Mouse (Mus musculus) MEL (cell line): ENCODE measurements at regions not wholly inside any gene's neighbourhood (a gene's known extent, or its start where the extent isn't known, plus 50 kb on each side); places are given as distances from the start of the nearest gene placed in this dataset.

ENCODE experiments used
- DNase-seq: peaks from one replicate; pipeline ENCODE4 v3.0.0; 2011; ENCODE audit warnings: low read depth, low spot score
- H3K27ac ChIP-seq: 2 replicates; pipeline ENCODE4 v1.5.1; 2012; ENCODE audit warnings: low read depth, mild to moderate bottlenecking, control low read depth, low read length, moderate library complexity; ENCODE audit not compliant: control insufficient read depth
- H3K27me3 ChIP-seq, 2 experiments: fragments of 150-350 bp in 1 of 2; sonication (generic) in 1 of 2; 2 replicates each; pipeline ENCODE4 v1.6.1; 2012; ENCODE audit warnings: low read length in 2 of 2, mild to moderate bottlenecking in 2 of 2, improper control_type of control experiment in 1 of 2, moderate library complexity in 1 of 2; ENCODE audit not compliant: insufficient read depth in 2 of 2, control insufficient read depth in 1 of 2
- H3K36me3 ChIP-seq, 2 experiments: 2 replicates each; pipeline ENCODE4 v1.6.1; 2012 to 2014; ENCODE audit warnings: low read length in 2 of 2, improper control_type of control experiment in 1 of 2, inconsistent platforms in 1 of 2, mild to moderate bottlenecking in 1 of 2; ENCODE audit not compliant: insufficient read depth in 2 of 2, control insufficient read depth in 1 of 2
- H3K4me1 ChIP-seq, 2 experiments: fragments of 150-350 bp in 1 of 2; sonication (generic) in 1 of 2; 2 replicates each; pipeline ENCODE4 v1.6.1; 2012; ENCODE audit warnings: low read length in 2 of 2, improper control_type of control experiment in 1 of 2, mild to moderate bottlenecking in 1 of 2; ENCODE audit not compliant: insufficient read depth in 2 of 2, control insufficient read depth in 1 of 2
- H3K4me3 ChIP-seq, 2 experiments: fragments of 150-350 bp in 1 of 2; sonication (generic) in 1 of 2; 2 replicates each; pipeline ENCODE4 v1.5.1; 2012; ENCODE audit warnings: low read depth in 2 of 2, low read length in 2 of 2, mild to moderate bottlenecking in 2 of 2, moderate library complexity in 2 of 2, control low read depth in 1 of 2, improper control_type of control experiment in 1 of 2; ENCODE audit not compliant: control insufficient read depth in 1 of 2, insufficient read depth in 1 of 2
- H3K79me2 ChIP-seq: 2 replicates; pipeline ENCODE4 v1.6.1; 2012; ENCODE audit warnings: mild to moderate bottlenecking, low read length, moderate library complexity; ENCODE audit not compliant: control insufficient read depth, poor library complexity, insufficient read depth
- H3K9ac ChIP-seq: 2 replicates; pipeline ENCODE4 v1.6.1; 2012; ENCODE audit warnings: low read depth, mild to moderate bottlenecking, control low read depth, low read length, moderate library complexity; ENCODE audit not compliant: control insufficient read depth, poor library complexity, severe bottlenecking
- H3K9me3 ChIP-seq: fragments of 150-350 bp; sonication (generic); replicated peaks from 2 replicates; pipeline ENCODE4 v1.6.1; 2012; ENCODE audit warnings: mild to moderate bottlenecking, low read length, improper control_type of control experiment, moderate library complexity; ENCODE audit not compliant: insufficient read depth
- CHD1 ChIP-seq: IDR thresholded peaks from 2 replicates; pipeline ENCODE4 v1.6.1; 2012; ENCODE audit warnings: low read depth, mild to moderate bottlenecking, inconsistent platforms, low read length, improper control_type of control experiment
- CHD2 ChIP-seq: IDR thresholded peaks from 2 replicates; pipeline ENCODE4 v1.6.1; 2011; ENCODE audit warnings: low read length, improper control_type of control experiment
- CTCF ChIP-seq, 3 experiments: IDR thresholded peaks in 2 of 3; conservative IDR thresholded peaks in 1 of 3; 2 replicates each; pipeline ENCODE4 v1.5.1; 2011 to 2012; ENCODE audit warnings: low read length in 3 of 3, low read depth in 2 of 3, mild to moderate bottlenecking in 2 of 3, improper control_type of control experiment in 1 of 3, inconsistent platforms in 1 of 3, mixed read lengths in 1 of 3, moderate library complexity in 1 of 3; ENCODE audit not compliant: control insufficient read depth in 1 of 3, insufficient read depth in 1 of 3, poor library complexity in 1 of 3, severe bottlenecking in 1 of 3
- EP300 ChIP-seq, 2 experiments: IDR thresholded peaks; 2 replicates each; pipeline ENCODE4 v1.6.1; 2011; ENCODE audit warnings: improper control_type of control experiment in 2 of 2, low read length in 2 of 2, low read depth in 1 of 2, mild to moderate bottlenecking in 1 of 2
- ETS1 ChIP-seq: IDR thresholded peaks from 2 replicates; pipeline ENCODE4 v1.6.1; 2012; ENCODE audit warnings: low read depth, mild to moderate bottlenecking, inconsistent platforms, low read length, improper control_type of control experiment, moderate library complexity
- GATA1 ChIP-seq: IDR thresholded peaks from 2 replicates; pipeline ENCODE4 v1.6.1; 2011; ENCODE audit warnings: low read depth, low read length, improper control_type of control experiment
- HCFC1 ChIP-seq: IDR thresholded peaks from 2 replicates; pipeline ENCODE4 v1.6.1; 2012; ENCODE audit warnings: low read depth, mild to moderate bottlenecking, inconsistent platforms, low read length, improper control_type of control experiment, moderate library complexity
- JUND ChIP-seq: IDR thresholded peaks from 2 replicates; pipeline ENCODE4 v1.6.1; 2011; ENCODE audit warnings: low read depth, mild to moderate bottlenecking, improper control_type of control experiment, low read length
- KAT2A ChIP-seq: conservative IDR thresholded peaks from 2 replicates; pipeline ENCODE4 v1.6.1; 2012; ENCODE audit warnings: low read depth, low read length, improper control_type of control experiment, inconsistent platforms
- MAFK ChIP-seq: IDR thresholded peaks from 2 replicates; pipeline ENCODE4 v1.6.1; 2011; ENCODE audit warnings: low read depth, mild to moderate bottlenecking, low read length, improper control_type of control experiment, borderline replicate concordance
- MAX ChIP-seq: IDR thresholded peaks from 2 replicates; pipeline ENCODE4 v1.6.1; 2011; ENCODE audit warnings: low read length, improper control_type of control experiment
- MAZ ChIP-seq: IDR thresholded peaks from 2 replicates; pipeline ENCODE4 v1.6.1; 2012; ENCODE audit warnings: low read depth, mild to moderate bottlenecking, inconsistent platforms, low read length, improper control_type of control experiment
- MEF2A ChIP-seq: IDR thresholded peaks from 2 replicates; pipeline ENCODE4 v1.6.1; 2014; ENCODE audit warnings: low read depth, mild to moderate bottlenecking, inconsistent platforms, low read length, improper control_type of control experiment; ENCODE audit not compliant: poor library complexity, insufficient replicate concordance, severe bottlenecking; ENCODE audit errors: extremely low read depth
- MXI1 ChIP-seq: IDR thresholded peaks from 2 replicates; pipeline ENCODE4 v1.6.1; 2011; ENCODE audit warnings: mild to moderate bottlenecking, low read depth, low read length, improper control_type of control experiment
- MYB ChIP-seq: IDR thresholded peaks from 2 replicates; pipeline ENCODE4 v1.6.1; 2011; ENCODE audit warnings: mild to moderate bottlenecking, low read depth, low read length, improper control_type of control experiment
- MYC ChIP-seq: IDR thresholded peaks from 2 replicates; pipeline ENCODE4 v1.6.1; 2011; ENCODE audit warnings: low read depth, mild to moderate bottlenecking, low read length, improper control_type of control experiment, moderate library complexity
- NELFE ChIP-seq: IDR thresholded peaks from 2 replicates; pipeline ENCODE4 v1.6.1; 2011; ENCODE audit warnings: low read depth, low read length, improper control_type of control experiment
- NRF1 ChIP-seq: IDR thresholded peaks from 2 replicates; pipeline ENCODE4 v1.6.1; 2014; ENCODE audit warnings: low read depth, mild to moderate bottlenecking, inconsistent platforms, low read length, improper control_type of control experiment, moderate library complexity; ENCODE audit not compliant: poor library complexity, insufficient read depth, severe bottlenecking
- POLR2A ChIP-seq, 2 experiments: IDR thresholded peaks; 2 replicates each; pipeline ENCODE4 v1.6.1; 2011 to 2012; ENCODE audit warnings: low read length in 2 of 2, mild to moderate bottlenecking in 2 of 2, control low read depth in 1 of 2, improper control_type of control experiment in 1 of 2, low read depth in 1 of 2, moderate library complexity in 1 of 2; ENCODE audit not compliant: control insufficient read depth in 1 of 2, insufficient read depth in 1 of 2, poor library complexity in 1 of 2
- POLR2AphosphoS2 ChIP-seq: IDR thresholded peaks from 2 replicates; pipeline ENCODE4 v1.6.1; 2011; ENCODE audit warnings: low read length, improper control_type of control experiment
- POLR2AphosphoS5 ChIP-seq: IDR thresholded peaks from 2 replicates; pipeline ENCODE4 v1.6.1; 2012; ENCODE audit warnings: low read depth, borderline replicate concordance, mild to moderate bottlenecking, inconsistent platforms, low read length, moderate library complexity, mixed read lengths
- RCOR1 ChIP-seq: IDR thresholded peaks from 2 replicates; pipeline ENCODE4 v1.6.1; 2012; ENCODE audit warnings: low read depth, mild to moderate bottlenecking, inconsistent platforms, low read length, improper control_type of control experiment
- SIN3A ChIP-seq: IDR thresholded peaks from 2 replicates; pipeline ENCODE4 v1.6.1; 2012; ENCODE audit warnings: low read length, improper control_type of control experiment, inconsistent platforms
- SMC3 ChIP-seq: IDR thresholded peaks from 2 replicates; pipeline ENCODE4 v1.6.1; 2011; ENCODE audit warnings: low read depth, low read length, improper control_type of control experiment
- TAL1 ChIP-seq: IDR thresholded peaks from 2 replicates; pipeline ENCODE4 v1.6.1; 2012; ENCODE audit warnings: mild to moderate bottlenecking, inconsistent platforms, low read length, moderate library complexity, mixed read lengths
- TBP ChIP-seq: IDR thresholded peaks from 2 replicates; pipeline ENCODE4 v1.8.0; 2011; ENCODE audit warnings: low read depth, low read length, improper control_type of control experiment
- TCF12 ChIP-seq: IDR thresholded peaks from 2 replicates; pipeline ENCODE4 v1.6.1; 2014; ENCODE audit warnings: low read depth, mild to moderate bottlenecking, inconsistent platforms, low read length, improper control_type of control experiment, moderate library complexity
- UBTF ChIP-seq: IDR thresholded peaks from 2 replicates; pipeline ENCODE4 v1.6.1; 2012; ENCODE audit warnings: low read depth, mild to moderate bottlenecking, inconsistent platforms, low read length, improper control_type of control experiment, moderate library complexity, borderline replicate concordance; ENCODE audit not compliant: insufficient read depth
- USF1 ChIP-seq: IDR thresholded peaks from 2 replicates; pipeline ENCODE4 v1.6.1; 2014; ENCODE audit warnings: low read depth, mild to moderate bottlenecking, inconsistent platforms, low read length, improper control_type of control experiment, moderate library complexity
- USF2 ChIP-seq, 2 experiments: IDR thresholded peaks; 2 replicates each; pipeline ENCODE4 v1.6.1; 2011 to 2012; ENCODE audit warnings: improper control_type of control experiment in 2 of 2, low read length in 2 of 2, borderline replicate concordance in 1 of 2, inconsistent platforms in 1 of 2, low read depth in 1 of 2, mild to moderate bottlenecking in 1 of 2; ENCODE audit not compliant: insufficient read depth in 1 of 2
- ZC3H11A ChIP-seq: IDR thresholded peaks from 2 replicates; pipeline ENCODE4 v1.6.1; 2012; ENCODE audit warnings: low read depth, mild to moderate bottlenecking, inconsistent platforms, low read length, improper control_type of control experiment
- ZKSCAN1 ChIP-seq: IDR thresholded peaks from 2 replicates; pipeline ENCODE4 v1.6.1; 2012; ENCODE audit warnings: low read depth, mild to moderate bottlenecking, inconsistent platforms, low read length, improper control_type of control experiment, moderate library complexity
- ZMIZ1 ChIP-seq: IDR thresholded peaks from 2 replicates; pipeline ENCODE4 v1.6.1; 2012; ENCODE audit warnings: low read depth, mild to moderate bottlenecking, inconsistent platforms, low read length, improper control_type of control experiment, moderate library complexity
- ZNF384 ChIP-seq: IDR thresholded peaks from 2 replicates; pipeline ENCODE4 v1.6.1; 2012; ENCODE audit warnings: low read depth, mild to moderate bottlenecking, inconsistent platforms, low read length, improper control_type of control experiment

GRCm38 (mm10) chr1:108144114-108144513 is 554.3 kb downstream of the Serpinb8 start:
- H3K4me1 ChIP-seq = no peaks in the 10 kb centered on the region

GRCm38 (mm10) chr1:108181350-108182167 is 591.8 kb downstream of the Serpinb8 start:
- H3K27me3 ChIP-seq = no peaks in the 10 kb centered on the region

More at GRCm38 (mm10) chr1:108144114-108144513, 554.3 kb downstream of the Serpinb8 start:
- no peak overlapping the region for H3K9ac ChIP-seq
- no peak overlapping the region for H3K27ac ChIP-seq
- H3K36me3 ChIP-seq = peaks cover 0 to 3% of the 10 kb centered on the region in 2 experiments; a peak in 2 of 4 replicates
- TF ChIP-seq HCFC1 (no peak), RCOR1 (peak; percentile 91), ETS1 (peak; percentile 49; the same call in 1 of the 2 replicates), NELFE (no peak), GATA1 (peak; percentile 48), ZC3H11A (no peak), POLR2A (IDR thresholded peaks at IDR 0.05; ENCODE audit: control insufficient read depth in 1 of 2, insufficient read depth in 1 of 2, low read depth in 1 of 2, low read length in 2 of 2, poor library complexity in 1 of 2) (no peak), MAZ (no peak), POLR2AphosphoS5 (no peak), MXI1 (no peak), POLR2AphosphoS2 (no peak), CTCF (IDR thresholded peaks at IDR 0.05 in 2 of 3, conservative IDR thresholded peaks at IDR 0.05 in 1 of 3; ENCODE audit: control insufficient read depth in 1 of 3, insufficient read depth in 1 of 3, low read depth in 2 of 3, low read length in 3 of 3, poor library complexity in 1 of 3, severe bottlenecking in 1 of 3) (no peak), MAFK (no peak), TAL1 (no peak), USF2 (IDR thresholded peaks at IDR 0.05; ENCODE audit: borderline replicate concordance in 1 of 2, insufficient read depth in 1 of 2, low read depth in 1 of 2, low read length in 2 of 2) (no peak), UBTF (no peak), CHD1 (no peak), SIN3A (no peak), JUND (no peak), CHD2 (no peak), ZKSCAN1 (no peak), SMC3 (no peak), ZNF384 (no peak), NRF1 (no peak), MAX (no peak), TBP (no peak), EP300 (IDR thresholded peaks at IDR 0.05; ENCODE audit: low read depth in 1 of 2, low read length in 2 of 2) (peak; percentile 65 to 80), MEF2A (no peak), MYB (no peak), KAT2A (no peak; the same call in 1 of the 2 replicates), TCF12 (peak; percentile 83), ZMIZ1 (no peak), USF1 (0 out of 2 replicates have a peak, but pooled peaks have one; percentile 20)
- DNase-seq = peak; percentile 43
- H3K4me3 ChIP-seq = no peak overlapping the region
- no peaks in the 10 kb centered on the region for H3K9me3 ChIP-seq
- 0 out of 4 replicates have a peak, but pooled peaks cover 0 to 1% of the 10 kb centered on the region in 2 experiments for H3K27me3 ChIP-seq
- H3K79me2 ChIP-seq = no peaks in the 10 kb centered on the region

More at GRCm38 (mm10) chr1:108181350-108182167, 591.8 kb downstream of the Serpinb8 start:
- Histone ChIP-seq H3K9me3 (no peaks in the 10 kb centered on the region), H3K4me1 (no peaks in the 10 kb centered on the region), H3K36me3 (no peaks in the 10 kb centered on the region), H3K27ac (no peak overlapping the region), H3K79me2 (no peaks in the 10 kb centered on the region), H3K9ac (no peak overlapping the region)
- DNase-seq = no peak
- no peak for TF ChIP-seq MYC
- TF ChIP-seq CHD2 = no peak
- no peak for TF ChIP-seq JUND
- no peak for TF ChIP-seq TBP
- no peak for TF ChIP-seq ETS1
- no peak for TF ChIP-seq USF2 (IDR thresholded peaks at IDR 0.05; ENCODE audit: borderline replicate concordance in 1 of 2, insufficient read depth in 1 of 2, low read depth in 1 of 2, low read length in 2 of 2)
- TF ChIP-seq SIN3A = no peak
- no peak for TF ChIP-seq POLR2A (IDR thresholded peaks at IDR 0.05; ENCODE audit: control insufficient read depth in 1 of 2, insufficient read depth in 1 of 2, low read depth in 1 of 2, low read length in 2 of 2, poor library complexity in 1 of 2)
- TF ChIP-seq CHD1 = no peak
- no peak for TF ChIP-seq UBTF
- TF ChIP-seq MEF2A = no peak
- no peak for TF ChIP-seq MAZ
- no peak for TF ChIP-seq ZNF384
- TF ChIP-seq, all 39 proteins: peak for 0
- H3K4me3 ChIP-seq = no peak overlapping the region
